8 mouse cellular contexts compared by ENCODE assay signal in the genomic region with DNA sequence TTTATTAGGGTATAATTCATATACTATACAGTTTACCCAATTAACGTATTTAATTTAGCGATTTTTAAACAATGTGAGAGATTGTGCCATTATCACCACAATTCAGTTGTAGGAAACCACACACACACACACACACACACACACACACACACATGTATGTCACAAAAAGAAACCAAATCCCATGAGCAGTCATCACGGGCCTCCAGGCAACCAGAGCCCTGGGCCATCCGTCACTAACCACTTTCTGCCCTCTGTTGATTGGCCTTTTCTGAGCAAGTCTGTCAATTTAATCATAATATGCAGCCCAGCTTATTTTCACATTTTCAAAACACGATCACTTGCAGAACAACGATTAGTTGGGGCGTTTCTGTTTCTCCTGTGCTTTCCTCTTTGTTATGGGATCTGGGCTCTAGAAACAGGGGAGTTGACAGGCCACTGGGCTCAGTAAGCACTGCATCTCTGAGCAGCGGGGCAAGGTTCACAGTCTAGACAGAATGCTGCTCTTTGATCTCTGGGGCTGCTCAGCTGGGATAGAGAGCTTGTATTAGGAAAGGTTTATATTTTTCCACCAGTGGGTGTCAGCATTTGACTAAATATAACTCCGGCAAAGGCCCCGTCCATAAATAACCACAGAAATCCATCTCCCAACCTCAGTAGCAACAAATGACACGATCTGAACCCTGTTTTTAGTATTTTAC. TPM values are rescaled to one million over a fixed set of nuclear protein-coding genes. Genes with fewer than 3 reads are reported as not detected.
DNase-seq lines count a peak whose midpoint lies in the region; ATAC-seq and TF ChIP-seq lines count a peak whose summit lies in the region.

No protein-coding gene starts in this region.

- peak; percentile 86 for ATAC-seq in forebrain, embryonic 16.5 days
- ATAC-seq in lung, postnatal 0 days, result peak; percentile 78
- ATAC-seq in monocyte, adult 5-6 weeks (replicated peaks; ENCODE audit: insufficient number of reproducible peaks, low FRiP score, low TSS enrichment, poor library complexity, severe bottlenecking), result no peak

- no peaks in the 10 kb centered on the region for H3K36me3 ChIP-seq in forebrain, embryonic 16.5 days (ENCODE audit: control insufficient read depth, insufficient read depth)
- H3K36me3 ChIP-seq in lung, postnatal 0 days (ENCODE audit: insufficient read depth, low read length), result no peaks in the 10 kb centered on the region
- H3K36me3 ChIP-seq in splenic B cell, adult 2 months (ENCODE audit: control insufficient read depth, insufficient read depth, low read length, poor library complexity, severe bottlenecking), result 0 out of 2 replicates have a peak, but pooled peaks cover 1% of the 10 kb centered on the region

- peak; percentile 61 for TF ChIP-seq CTCF in lung, postnatal 0 days (IDR thresholded peaks at IDR 0.05)

- no peaks in the 10 kb centered on the region for H3K9me3 ChIP-seq in forebrain, embryonic 16.5 days (ENCODE audit: control insufficient read depth, low read length)
- H3K9me3 ChIP-seq in lung, postnatal 0 days (ENCODE audit: low read length), result no peaks in the 10 kb centered on the region

- H3K4me2 ChIP-seq in forebrain, embryonic 16.5 days (ENCODE audit: low read length), result no peak overlapping the region
- no peak overlapping the region for H3K4me2 ChIP-seq in lung, postnatal 0 days (replicated peaks; ENCODE audit: low read depth, low read length)

- no peak overlapping the region; the same call in 1 of the 2 replicates for H3K9ac ChIP-seq in forebrain, embryonic 16.5 days (replicated peaks; ENCODE audit: low read depth, low read length)
- H3K9ac ChIP-seq in lung, postnatal 0 days (replicated peaks; ENCODE audit: low read depth), result no peak overlapping the region

- no peak overlapping the region for H3K4me3 ChIP-seq in forebrain, embryonic 16.5 days (replicated peaks; ENCODE audit: low read length)
- H3K4me3 ChIP-seq in lung, postnatal 0 days (ENCODE audit: low read depth, low read length), result no peak overlapping the region

- no peaks in the 10 kb centered on the region for H3K27me3 ChIP-seq in forebrain, embryonic 16.5 days (replicated peaks; ENCODE audit: control insufficient read depth, insufficient read depth, low read length)
- no peaks in the 10 kb centered on the region for H3K27me3 ChIP-seq in lung, postnatal 0 days (replicated peaks; ENCODE audit: insufficient read depth, low read length)
- H3K27me3 ChIP-seq in splenic B cell, adult 2 months (ENCODE audit: control insufficient read depth, insufficient read depth, low read length, poor library complexity, severe bottlenecking), result no peaks in the 10 kb centered on the region

- peak; percentile 19 for DNase-seq in gastrocnemius, postnatal 10 days
- no peak for DNase-seq in gastrocnemius, postnatal 4 days (ENCODE audit: low spot score in 2 of 2)
- peak; percentile 78 for DNase-seq in NIH3T3 (ENCODE audit: low read depth)
- DNase-seq in kidney, adult 8-10 months, result peak; percentile 62 to 69
- DNase-seq in lung, postnatal 0 days (ENCODE audit: low spot score), result peak; percentile 85
- DNase-seq in splenic B cell, adult 2 months (ENCODE audit: low read depth, low spot score), result peak; percentile 35

- WGBS in forebrain, embryonic 16.5 days, result 47% methylated on average over 11 of the region's 11 CpGs
- 46% methylated on average over 11 of the region's 11 CpGs for WGBS in lung, postnatal 0 days

- H3K4me1 ChIP-seq in forebrain, embryonic 16.5 days (replicated peaks; ENCODE audit: control insufficient read depth, insufficient read depth, low read length), result peaks cover 3% of the 10 kb centered on the region; the same call in 1 of the 2 replicates
- H3K4me1 ChIP-seq in lung, postnatal 0 days (ENCODE audit: insufficient read depth, low read depth, low read length), result no peaks in the 10 kb centered on the region

- no peak overlapping the region for H3K27ac ChIP-seq in forebrain, embryonic 16.5 days (ENCODE audit: low read length)
- no peak overlapping the region for H3K27ac ChIP-seq in lung, postnatal 0 days (ENCODE audit: low read length)

- peak; percentile 26; the same call in 1 of the 2 replicates for TF ChIP-seq EP300 in lung, postnatal 0 days (IDR thresholded peaks at IDR 0.05)

RNA-seq across cellular contexts. Expression of a gene that starts 21.7 kb away (rescaled TPM):
- total RNA-seq in gastrocnemius, postnatal 10 days (2021), result 10 to 100 TPM; 10.6 to 22.1 TPM
- total RNA-seq in gastrocnemius, postnatal 4 days (2021), result 10 to 100 TPM; 17.4 to 18.6 TPM
- polyA plus RNA-seq in forebrain, embryonic 16.5 days (2015; fragmentation: Nextera tagmentation; extraction: Ambion mirVana), result 9.7 and 10.2 TPM in 2 replicates
- 3.2 and 3.7 TPM in 2 replicates for polyA plus RNA-seq in lung, postnatal 0 days (2015; fragmentation: Nextera tagmentation; extraction: Ambion mirVana)
- total RNA-seq in monocyte, adult 5-6 weeks (2017), result 20.5 to 65.1 TPM (median 21.5 TPM) in 3 replicates

Comparison
In these comparisons a context has a peak if more than half of its experiments do, and no peak if none do; other contexts are left out.
1. DNase-seq: peak in gastrocnemius, postnatal 10 days (single experiment), NIH3T3 (single experiment), kidney, adult 8-10 months (2 of 2), lung, postnatal 0 days (single experiment) and splenic B cell, adult 2 months (single experiment); none in gastrocnemius, postnatal 4 days (0 of 2).